Mouse (Mus musculus) ES-Bruce4 (cell line): ENCODE measurements at regions not wholly inside any gene's neighbourhood (a gene's known extent, or its start where the extent isn't known, plus 50 kb on each side); places are given as distances from the start of the nearest gene placed in this dataset.

ENCODE experiments used
- CTCF ChIP-seq: IDR thresholded peaks from one replicate; pipeline ENCODE4 v1.8.1; 2011; ENCODE audit warnings: low read depth, low read length
- POLR2A ChIP-seq: IDR thresholded peaks from one replicate; pipeline ENCODE4 v1.8.1; 2011; ENCODE audit warnings: low read length; ENCODE audit not compliant: insufficient read depth

GRCm38 (mm10) chr4:83974214-83975012 is 449.1 kb downstream of the Ccdc171 start:
- TF ChIP-seq CTCF (no peak), POLR2A (no peak)
